Mouse (Mus musculus) large intestine, adult 2 months (tissue): Measurements from ENCODE around the gene Clip3. TPM values are rescaled to one million over a fixed set of nuclear protein-coding genes. Genes with fewer than 3 reads are reported as not detected.

Source experiments
- DNase-seq: peaks from one replicate; pipeline ENCODE4 v3.0.0-alpha.2; 2012; ENCODE audit warnings: low read depth, low spot score
- WGBS: fragments of 180-500 bp; shearing (Covaris S2); methylation state at CpG from one replicate; pipeline ENCODE4 v1.1.7; 2018; 5-methylcytosine and 5-hydroxymethylcytosine counted together
- polyA plus RNA-seq: library from polyadenylated mRNA; depleted of rRNA; stranded (reverse); fragments of >200 nt; gene quantifications from 2 replicates; pipeline ENCODE4 v1.2.3, GENCODE M21; 2012; rRNA removed

Gene Clip3
- polyA plus RNA-seq: 4.0 and 4.9 TPM in 2 replicates

DNA sequence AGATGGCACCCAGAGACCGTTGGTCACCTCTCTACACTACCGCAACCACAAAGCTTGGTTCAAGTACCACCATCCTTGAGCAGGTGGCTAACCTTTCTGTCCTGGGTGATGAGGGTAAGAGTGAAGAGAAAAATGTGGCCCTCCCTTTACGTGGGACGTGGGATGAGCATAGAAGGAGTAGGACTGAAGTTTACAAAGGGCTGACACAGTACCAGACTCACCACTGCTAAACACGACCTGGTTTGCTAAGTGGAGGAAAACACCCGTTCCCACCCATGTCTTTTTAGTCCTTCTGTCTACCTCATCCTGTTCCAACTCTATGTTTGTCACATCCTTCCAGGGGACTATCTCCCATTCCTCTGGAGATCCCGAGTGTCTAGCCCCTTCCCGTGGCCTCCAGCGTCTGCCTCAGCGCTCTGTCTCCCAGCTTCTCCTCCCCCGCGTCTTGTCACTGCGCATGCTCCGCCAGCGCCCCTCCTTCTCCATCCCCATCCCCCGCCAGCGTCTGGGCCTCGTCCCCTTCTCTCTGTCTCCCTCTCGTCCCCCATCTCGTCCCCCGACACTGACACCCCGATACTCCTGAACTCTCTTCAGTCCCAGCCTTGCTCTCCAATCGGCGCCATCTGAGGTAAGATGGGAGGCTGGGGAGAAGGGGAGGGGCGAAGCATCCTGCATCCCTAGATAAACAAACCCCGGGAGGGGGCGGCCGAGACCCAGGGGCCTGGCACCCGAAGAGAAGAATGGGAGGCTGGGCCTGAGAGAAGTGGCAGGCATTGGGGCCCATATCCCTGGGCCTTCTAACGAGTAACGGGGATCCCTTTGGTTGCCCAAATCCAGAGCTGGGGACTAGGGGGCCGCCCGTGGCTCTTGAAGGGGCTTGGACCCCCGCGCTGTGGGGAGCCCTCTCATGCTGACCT lies at the start of gene Clip3:
TSS of gene Clip3 (plus strand) at position 514 of the 917 bp plus-strand sequence.
- DNase-seq: no peak
- WGBS: 11% methylated on average over 35 of the region's 35 CpGs

DNA sequence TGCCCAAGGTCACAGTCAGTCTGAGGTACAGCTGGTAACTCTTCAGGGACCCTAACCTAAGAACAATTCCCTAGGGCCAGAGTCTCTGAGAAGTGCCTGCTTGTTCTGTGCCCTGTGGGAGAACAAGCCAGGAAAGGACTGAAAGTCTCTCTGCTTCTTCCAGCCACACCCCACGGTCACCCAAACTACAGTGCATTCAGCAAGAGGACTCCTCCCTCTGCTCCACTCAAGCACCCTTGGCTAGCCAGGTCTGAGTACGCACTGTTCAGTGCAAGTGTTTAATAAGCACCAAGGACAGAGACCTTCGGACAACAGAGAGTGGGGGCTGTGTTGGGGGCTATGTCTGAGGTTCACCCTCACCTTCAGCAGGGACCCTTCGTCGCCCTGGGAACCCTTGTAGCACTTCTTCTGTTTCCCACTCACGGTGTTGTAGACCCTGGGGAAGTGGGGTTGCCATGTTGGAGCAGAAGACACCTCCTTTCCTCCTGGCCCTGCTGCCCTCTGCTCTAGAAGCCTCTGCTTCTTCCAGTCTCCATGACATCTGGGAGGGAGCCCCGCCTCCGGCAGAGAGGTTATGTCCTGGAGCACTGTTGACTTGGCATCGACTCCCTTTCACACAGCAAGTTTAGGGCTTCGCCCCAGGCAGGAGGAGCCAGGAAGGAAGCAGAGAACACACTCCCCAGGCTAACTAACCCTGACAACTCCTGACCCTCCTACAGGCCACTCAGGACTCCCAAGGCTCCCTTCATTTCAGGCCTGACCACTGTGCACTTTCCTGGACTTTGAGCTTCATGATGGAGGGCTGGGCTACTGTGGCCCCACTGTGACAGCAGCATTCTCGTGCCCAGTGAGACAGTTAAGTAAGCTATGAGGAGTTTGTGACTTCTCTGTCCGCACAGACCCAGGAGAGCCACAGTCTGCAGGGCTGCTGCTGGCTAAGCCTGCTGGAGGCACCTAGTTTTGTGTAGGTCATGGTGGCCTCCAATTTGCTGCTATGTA lies 39.3 kb upstream of the Clip3 start:
- 50% methylated on average over 12 of the region's 12 CpGs for WGBS
- DNase-seq: no peak

DNA sequence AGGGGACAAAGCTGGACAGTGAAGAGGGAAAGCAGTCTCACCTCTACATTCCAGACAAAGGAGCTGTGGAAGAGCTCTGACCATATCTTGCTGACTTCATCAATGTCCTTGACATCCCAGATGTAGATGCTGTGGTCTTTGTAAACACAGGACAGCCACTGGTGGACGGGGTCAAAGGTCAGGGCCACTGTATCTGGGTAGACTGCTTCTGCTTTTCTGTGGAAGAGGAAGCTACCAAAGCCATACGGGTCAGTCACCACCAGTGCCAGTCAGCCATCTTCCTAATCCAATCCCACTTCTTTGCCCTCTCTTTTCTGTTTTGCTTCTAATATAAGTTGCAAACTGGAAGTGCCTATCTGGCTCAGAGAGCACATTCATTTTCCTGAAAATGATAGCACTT lies 26.5 kb upstream of the Clip3 start:
- WGBS: 57% methylated on average over 2 of the region's 2 CpGs
- no peak for DNase-seq

DNA sequence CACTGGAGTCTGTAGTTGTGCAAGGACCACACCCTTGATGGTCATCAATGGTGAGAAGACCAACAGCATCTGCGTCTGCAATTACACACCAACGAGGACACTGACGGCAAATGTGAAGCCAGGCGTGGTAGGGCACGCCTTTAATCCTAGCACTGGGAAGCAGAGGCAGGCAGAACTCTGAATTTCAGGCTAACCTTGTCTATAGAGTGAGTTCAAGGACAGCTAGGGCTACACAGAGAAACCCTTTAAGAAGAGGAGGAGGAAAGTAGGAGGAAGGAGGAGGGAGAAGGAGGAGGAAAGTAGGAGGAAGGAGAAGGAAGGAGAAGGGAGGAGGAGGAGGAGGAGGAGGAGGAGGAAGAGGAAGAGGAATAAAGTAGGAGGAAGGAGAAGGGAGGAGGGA lies 26.0 kb upstream of the Clip3 start:
- WGBS: 85% methylated on average over 5 of the region's 5 CpGs
- no peak for DNase-seq

DNA sequence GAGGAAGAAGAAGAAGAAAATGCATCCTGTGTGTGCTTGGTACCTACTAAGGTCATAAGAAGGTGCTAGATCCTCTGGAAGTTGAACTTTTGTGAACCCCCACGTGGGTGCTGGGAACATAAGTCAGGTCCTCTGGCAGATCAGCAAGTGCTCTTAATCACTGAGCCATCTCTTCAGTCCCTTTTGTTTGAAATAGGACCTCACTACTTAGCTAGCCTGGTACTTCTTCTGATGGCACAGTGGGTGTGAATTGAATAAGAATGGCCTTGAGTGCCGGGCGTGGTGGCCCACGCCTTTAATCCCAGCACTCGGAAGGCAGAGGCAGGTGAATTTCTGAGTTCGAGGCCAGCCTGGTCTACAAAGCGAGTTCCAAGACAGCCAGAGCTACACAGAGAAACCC lies 25.6 kb upstream of the Clip3 start:
- DNase-seq: no peak
- WGBS: 92% methylated on average over 7 of the region's 7 CpGs

DNA sequence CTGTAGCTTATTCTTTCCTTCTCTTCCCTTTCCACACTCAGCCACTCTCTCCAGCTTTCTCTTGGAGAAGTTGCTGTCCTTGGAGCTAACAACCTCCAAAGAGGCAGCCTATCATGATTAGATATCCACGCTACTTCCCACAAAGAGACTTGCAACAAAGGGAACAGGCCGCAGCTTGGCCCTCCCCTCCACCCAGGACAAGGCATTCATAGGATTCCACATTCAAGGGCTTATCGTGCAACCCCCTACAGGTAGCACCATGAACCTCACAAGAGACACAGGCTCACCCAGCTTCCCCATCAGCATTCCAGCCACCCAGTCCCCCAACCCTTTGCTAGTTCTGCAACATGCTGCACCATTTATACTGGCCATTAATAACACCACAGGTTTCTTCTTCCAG lies 24.7 kb upstream of the Clip3 start:
- 92% methylated on average over 3 of the region's 3 CpGs for WGBS
- DNase-seq: no peak

DNA sequence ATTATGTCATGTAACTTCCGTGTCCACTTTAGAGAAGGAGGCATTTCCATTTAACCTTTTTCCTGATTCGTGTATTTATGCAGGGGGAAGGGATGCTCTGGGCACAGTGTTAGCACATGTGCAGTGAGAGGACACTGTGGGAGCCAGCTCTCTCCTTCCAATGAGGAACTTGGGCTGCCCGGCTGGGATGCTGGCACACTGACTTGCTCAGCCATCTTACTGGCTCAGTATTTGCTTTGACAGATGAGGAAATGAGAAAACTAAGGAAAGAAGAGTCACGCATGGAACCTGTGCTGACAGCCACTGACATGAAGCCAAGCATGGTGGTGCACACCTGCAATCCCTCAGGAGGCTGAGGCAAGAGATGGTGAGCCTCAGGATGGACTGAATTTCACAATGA lies 21.9 kb upstream of the Clip3 start:
- DNase-seq: no peak
- 82% methylated on average over 4 of the region's 4 CpGs for WGBS

DNA sequence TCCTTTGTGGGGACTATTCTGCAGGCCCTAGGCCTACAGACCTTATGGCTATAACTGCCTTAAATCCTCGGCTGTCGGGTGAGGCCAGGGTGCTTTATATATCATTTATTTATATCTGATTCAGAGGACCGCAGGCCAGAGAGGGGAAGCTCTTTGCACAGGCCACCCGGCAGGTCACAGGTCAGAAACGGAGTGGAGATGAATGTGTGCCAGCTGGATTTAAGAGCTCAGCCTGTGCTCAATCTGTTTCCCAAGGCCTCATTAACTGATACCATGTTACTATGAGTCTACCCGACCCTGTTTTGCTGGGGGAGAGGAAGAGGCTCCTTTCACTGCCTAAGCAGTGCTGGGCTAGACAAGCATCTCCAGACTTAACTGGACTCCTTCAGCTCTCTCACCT lies 17.1 kb upstream of the Clip3 start:
- DNase-seq: no peak
- WGBS: 74% methylated on average over 6 of the region's 6 CpGs

DNA sequence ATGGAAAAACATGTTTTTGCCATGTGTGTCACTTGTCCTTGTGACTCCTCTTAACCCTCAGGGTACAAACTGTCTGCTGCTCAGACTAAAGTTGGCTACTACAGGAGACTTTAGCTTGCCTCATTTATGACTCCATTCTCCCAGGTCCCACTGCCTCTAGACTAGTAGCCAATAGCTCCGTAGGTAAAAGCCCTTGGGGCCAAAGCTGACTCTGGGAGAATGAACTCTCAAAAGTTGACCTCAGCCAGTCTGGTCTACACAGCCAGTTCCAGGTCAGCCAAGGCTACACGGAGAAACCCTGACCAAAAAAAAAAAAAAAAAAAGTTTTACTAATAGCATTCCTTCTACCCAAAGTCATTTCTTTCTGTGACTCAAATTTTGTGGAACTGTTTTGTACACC lies 12.6 kb upstream of the Clip3 start:
- no peak for DNase-seq
- 48% methylated on average over 2 of the region's 2 CpGs for WGBS

DNA sequence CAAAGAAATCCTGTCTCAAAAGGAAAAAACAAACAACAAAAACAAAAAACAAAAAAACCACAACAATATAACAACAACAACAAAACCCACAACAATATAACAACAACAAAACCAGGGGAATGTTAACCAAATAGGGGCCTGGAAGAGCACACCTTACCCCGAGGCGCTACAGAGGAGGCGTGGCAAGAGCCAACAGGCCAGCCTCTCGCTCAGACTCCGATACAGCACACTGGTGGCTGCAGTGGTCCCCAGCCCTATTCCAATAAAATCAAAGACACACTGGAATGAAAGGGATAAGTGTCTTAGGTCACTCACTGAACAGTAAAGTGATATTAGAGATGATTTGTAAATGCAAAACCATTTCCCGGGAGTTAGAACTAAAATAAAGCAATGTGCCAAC lies 12.0 kb upstream of the Clip3 start:
- DNase-seq: no peak
- WGBS: 2% methylated on average over 6 of the region's 6 CpGs

DNA sequence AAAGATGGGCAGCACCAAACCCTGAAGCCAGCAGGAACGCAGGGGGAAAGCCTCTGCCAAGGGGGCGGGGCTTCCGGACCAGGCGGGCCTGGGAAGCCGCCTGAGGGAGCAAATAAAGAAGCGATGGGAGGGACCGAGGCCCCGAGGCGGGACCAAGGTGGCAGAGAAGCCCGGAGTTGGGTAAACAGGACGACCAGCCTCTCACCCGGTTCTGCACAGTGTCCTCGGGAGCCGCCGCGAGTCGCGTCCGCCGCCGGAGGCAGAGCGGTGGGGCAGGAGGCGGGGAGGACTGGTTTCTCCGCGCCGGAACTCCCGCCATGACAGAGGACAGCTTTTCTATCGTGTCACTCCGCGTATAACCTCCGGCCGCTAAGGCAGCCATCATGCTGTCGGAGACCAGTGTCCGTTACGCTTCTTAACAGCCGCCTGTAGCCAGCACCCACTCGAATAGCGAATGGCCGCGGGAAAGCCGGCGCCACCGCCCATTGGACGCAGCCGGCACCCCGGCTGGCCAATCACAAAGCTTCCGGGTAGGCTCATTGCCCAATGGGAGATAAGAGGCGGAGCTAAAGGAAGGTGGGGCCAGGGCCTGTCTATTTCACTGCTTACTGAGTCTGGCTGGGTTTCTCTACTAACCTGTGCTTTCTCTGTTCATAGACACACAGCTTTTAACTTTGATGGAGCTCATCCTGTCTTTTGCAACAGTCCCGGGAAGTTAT lies 11.4 kb upstream of the Clip3 start, which contains the start of the genes Thap8 and Wdr62:
TSS of gene Thap8 (plus strand) at position 144 of the 719 bp plus-strand sequence.
TSS of gene Wdr62 (minus strand) at position 469 of the 719 bp plus-strand sequence.
- under 1% methylated on average over 49 of the region's 49 CpGs for WGBS
- peak; percentile 86 for DNase-seq

DNA sequence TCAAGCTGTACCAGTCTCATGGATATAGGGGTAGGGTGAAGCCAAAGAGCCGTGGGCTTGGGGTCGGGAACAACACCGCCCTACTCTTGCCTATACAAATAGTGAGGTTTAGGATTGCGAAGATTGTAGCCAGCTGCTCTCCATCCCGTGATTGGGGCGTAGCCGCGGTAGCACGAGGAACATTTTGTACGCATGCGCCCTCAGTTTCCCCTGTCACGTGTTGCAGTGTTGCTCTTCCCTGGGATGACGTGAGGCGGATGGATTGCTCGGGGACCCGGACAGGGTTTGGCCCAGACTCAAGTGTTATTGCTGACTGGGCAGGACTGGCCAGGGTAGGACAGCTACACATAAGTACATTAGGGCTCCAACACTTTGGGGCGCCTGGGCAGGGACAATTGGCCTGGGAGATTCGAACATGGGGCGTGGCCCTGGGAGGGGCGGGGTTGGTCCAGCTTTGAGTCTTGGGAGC lies 10.8 kb upstream of the Clip3 start:
- under 1% methylated on average over 20 of the region's 20 CpGs for WGBS
- peak; percentile 64 for DNase-seq

DNA sequence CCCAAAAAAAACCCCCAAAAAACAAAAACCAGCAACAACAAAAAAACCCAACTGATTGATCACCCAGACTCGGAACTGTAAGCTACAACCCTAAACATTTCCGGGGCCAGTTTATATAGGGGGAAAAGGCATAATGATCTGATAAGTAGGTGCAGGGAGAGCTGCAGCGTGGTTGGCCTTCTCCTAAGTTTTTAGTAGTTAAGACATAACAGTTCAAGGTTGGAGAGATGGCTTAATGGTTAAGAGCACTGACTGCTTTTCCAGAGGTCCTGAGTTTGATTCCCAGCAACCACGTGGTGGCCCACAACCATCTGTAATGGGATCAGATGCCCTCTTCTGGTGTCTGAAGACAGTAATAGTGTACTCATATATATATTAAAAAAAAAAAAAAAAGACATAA lies 10.0 kb upstream of the Clip3 start:
- WGBS: 78% methylated on average over 4 of the region's 4 CpGs
- no peak for DNase-seq

DNA sequence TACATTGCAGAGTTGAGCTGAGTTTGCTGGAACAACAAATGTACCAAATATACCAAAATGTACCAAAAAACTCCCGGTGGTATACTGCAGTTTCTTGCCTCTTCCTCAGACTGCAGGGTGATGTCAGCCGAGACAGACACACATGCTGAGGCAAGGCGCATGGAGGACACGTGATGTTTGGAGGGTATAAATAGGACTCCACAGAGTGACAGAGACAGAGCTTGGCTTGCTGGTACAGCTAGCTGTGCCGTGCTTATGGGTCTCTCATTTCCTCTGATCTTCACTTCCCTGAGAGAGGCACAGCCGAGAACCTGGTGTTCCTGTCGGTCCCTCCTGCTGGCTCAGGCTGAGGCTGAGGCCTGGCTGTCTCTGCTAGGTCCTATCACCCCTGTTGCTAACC lies 8.8 kb upstream of the Clip3 start:
- WGBS: 76% methylated on average over 7 of the region's 7 CpGs
- no peak for DNase-seq

DNA sequence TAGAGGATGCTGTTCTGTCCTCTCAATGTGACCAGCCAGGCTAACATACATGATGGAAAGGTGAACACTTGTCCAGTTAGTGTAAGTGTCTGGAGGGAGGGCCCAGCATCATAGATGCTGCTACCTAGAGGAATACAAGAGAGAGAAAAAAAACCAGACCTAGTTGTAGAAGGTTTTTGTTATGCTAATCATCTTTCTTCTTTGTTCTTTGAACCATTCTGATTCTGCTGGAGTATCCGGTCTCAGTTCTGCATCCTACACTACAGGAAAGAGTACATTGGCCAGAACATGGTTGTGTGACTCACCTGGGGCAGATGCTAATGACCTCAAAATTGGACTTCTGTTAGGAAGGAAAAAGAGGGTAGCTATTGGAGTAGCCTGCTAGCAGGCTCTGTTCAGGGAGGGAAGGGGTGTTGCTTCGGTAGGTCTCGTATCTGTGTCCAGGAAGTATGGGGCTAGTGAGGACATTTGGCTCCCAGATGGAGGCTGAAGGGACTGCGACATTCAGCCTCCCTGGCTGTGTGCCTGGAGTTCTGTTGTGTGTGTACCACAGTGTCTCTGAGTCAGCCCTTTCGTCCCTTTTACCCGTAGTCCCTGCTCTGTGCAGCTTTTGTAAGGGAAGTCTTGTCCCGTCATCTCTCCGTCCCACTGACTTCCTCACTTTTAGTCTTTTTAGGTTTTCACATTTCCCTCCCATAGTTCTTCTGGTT lies 4.7 kb upstream of the Clip3 start:
- 49% methylated on average over 8 of the region's 8 CpGs for WGBS

DNA sequence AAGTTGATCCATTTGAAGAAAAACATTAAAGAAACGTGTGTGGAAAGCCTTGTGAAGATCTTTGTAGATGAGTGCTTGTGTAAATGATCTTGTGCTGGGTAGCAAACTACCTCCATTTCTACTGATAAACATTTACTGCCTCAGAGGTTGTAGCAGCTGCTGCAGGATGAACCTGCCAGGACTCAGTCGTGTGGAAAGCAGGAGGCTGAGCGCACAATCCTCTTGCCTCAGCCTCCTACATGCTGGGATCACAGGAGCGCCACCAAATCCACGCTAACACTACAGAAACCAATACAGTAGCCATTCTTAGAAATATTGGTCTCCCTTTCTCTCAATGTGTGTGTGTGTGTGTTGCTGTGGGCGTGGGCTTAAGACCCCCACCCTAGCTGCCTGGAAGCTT lies 3.5 kb upstream of the Clip3 start:
- 57% methylated on average over 6 of the region's 6 CpGs for whole genome bisulfite sequencing
- no peak for DNase-seq

More for the DNA sequence above, 4.7 kb upstream of the Clip3 start:
- no peak for DNase-seq

DNA sequence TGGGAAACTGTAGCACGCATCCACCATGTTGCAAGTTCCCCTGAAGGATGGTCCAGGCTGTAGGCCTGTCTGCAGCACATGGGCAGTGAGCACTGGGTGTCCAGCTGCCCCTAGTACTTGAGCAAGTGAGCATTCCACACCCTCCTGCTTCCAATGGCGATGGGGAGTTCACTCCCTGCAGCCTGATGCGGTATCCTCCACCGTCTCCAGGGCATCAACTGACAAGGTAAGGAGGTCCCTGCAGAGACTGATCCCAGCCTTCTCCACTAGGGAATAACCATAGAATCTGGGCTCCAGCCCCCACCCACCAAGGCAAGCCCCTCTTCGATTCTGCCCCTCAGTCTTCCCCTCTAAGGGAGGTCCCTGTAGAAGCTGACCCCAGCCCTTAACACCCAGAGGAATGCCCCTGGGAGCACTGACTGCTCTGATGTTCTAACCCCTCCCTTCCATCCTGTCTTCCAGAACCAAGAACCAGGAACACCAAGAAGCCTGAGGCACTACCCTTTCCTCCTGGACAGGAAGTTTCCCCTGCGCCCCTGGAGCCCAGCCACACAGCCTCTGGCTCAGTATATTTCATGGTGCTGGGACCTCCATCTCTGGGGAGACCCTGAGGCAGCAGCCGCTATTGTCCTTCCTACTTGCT lies 2.3 kb upstream of the Clip3 start:
- DNase-seq: no peak
- 71% methylated on average over 7 of the region's 7 CpGs for WGBS

DNA sequence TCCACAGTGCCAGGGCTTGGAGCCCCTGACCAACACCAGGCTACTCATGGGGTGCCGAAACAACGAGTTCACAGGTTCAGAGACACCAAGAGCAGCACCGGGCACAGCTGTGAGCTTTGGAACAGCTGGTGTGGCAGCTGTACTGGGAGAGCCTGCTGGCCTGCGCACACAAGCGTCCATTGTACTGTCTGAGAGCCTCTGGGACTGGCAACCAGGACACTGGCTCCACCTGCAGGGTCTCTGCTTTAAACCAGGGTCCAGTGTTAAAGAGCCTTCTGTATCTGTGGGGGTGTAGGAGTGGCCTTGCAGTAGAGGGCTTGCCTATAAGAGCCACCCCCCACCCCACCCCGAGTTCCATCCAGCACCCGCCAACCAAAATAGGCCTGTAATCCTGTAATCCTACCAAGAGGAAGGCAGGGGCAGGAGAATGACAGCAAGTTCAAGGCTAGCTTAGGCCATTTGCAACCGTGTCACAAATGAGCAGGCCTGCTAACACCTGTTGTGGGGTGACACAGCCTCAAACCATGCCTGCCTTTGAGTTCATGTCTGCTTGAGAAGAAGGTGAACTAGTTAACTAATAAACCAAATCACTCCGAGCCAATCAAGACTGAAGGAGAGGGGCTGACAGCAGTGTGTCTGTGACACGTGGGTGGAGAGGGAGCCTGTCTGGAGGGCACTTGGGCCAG lies 1.7 kb upstream of the Clip3 start:
- WGBS: 57% methylated on average over 10 of the region's 10 CpGs
- DNase-seq: no peak
